Mouse (Mus musculus): ENCODE results near the gene Soga1. TPM values are rescaled to one million over a fixed set of nuclear protein-coding genes. Genes with fewer than 3 reads are reported as not detected.

Gene Soga1
- total RNA-seq, 2 experiments from 2014 or later = 0.42 to 3.6 TPM

Other genes with a start within 250 kb of the Soga1 start
- 2.2 and 3.8 TPM in 2 replicates for gene Tgif2, start 239.2 kb downstream of the Soga1 start, total RNA-seq (2015; ENCODE audit: low replicate concordance)
- gene Tgif2, start 239.2 kb downstream of the Soga1 start, total RNA-seq (2017; ENCODE audit: low replicate concordance) = 1.9 and 18.2 TPM in 2 replicates
- 3.2 TPM in 1 of 2 replicates, not detected in the other for gene 4930518I15Rik, start 221.3 kb downstream of the Soga1 start, total RNA-seq (2015; ENCODE audit: low replicate concordance)
- gene 4930518I15Rik, start 221.3 kb downstream of the Soga1 start, total RNA-seq (2017; ENCODE audit: low replicate concordance) = 3.9 and 4.0 TPM in 2 replicates
- gene Rab5if, start 216.1 kb downstream of the Soga1 start, total RNA-seq (2015; ENCODE audit: low replicate concordance) = 62.7 and 85.9 TPM in 2 replicates
- 28.8 and 48.1 TPM in 2 replicates for gene Rab5if, start 216.1 kb downstream of the Soga1 start, total RNA-seq (2017; ENCODE audit: low replicate concordance)
- gene Sla2, start 192.1 kb downstream of the Soga1 start, total RNA-seq (2015; ENCODE audit: low replicate concordance) = 0.72 TPM in 1 of 2 replicates, not detected in the other
- gene Sla2, start 192.1 kb downstream of the Soga1 start, total RNA-seq (2017; ENCODE audit: low replicate concordance) = 0.26 and 0.68 TPM in 2 replicates
- gene Ndrg3, start 87.2 kb downstream of the Soga1 start, total RNA-seq (2015; ENCODE audit: low replicate concordance) = 16.6 and 21.4 TPM in 2 replicates
- gene Ndrg3, start 87.2 kb downstream of the Soga1 start, total RNA-seq (2017; ENCODE audit: low replicate concordance) = 11.7 and 14.6 TPM in 2 replicates
- gene Dsn1, start 72.1 kb downstream of the Soga1 start, total RNA-seq (2015; ENCODE audit: low replicate concordance) = 56.9 and 59.5 TPM in 2 replicates
- gene Dsn1, start 72.1 kb downstream of the Soga1 start, total RNA-seq (2017; ENCODE audit: low replicate concordance) = 62.4 and 101 TPM in 2 replicates
- not detected in 2 replicates for gene Tldc2, start 7.8 kb upstream of the Soga1 start, total RNA-seq (2015; ENCODE audit: low replicate concordance)
- gene Tldc2, start 7.8 kb upstream of the Soga1 start, total RNA-seq (2017; ENCODE audit: low replicate concordance) = not detected in 2 replicates
- 82.5 and 112 TPM in 2 replicates for gene Samhd1, start 56.0 kb upstream of the Soga1 start, total RNA-seq (2015; ENCODE audit: low replicate concordance)
- gene Samhd1, start 56.0 kb upstream of the Soga1 start, total RNA-seq (2017; ENCODE audit: low replicate concordance) = 57.0 and 75.2 TPM in 2 replicates
- gene Rbl1, start 125.3 kb upstream of the Soga1 start, total RNA-seq (2015; ENCODE audit: low replicate concordance) = 129 and 132 TPM in 2 replicates
- gene Rbl1, start 125.3 kb upstream of the Soga1 start, total RNA-seq (2017; ENCODE audit: low replicate concordance) = 160 and 169 TPM in 2 replicates
- 59.5 and 64.5 TPM in 2 replicates for gene Rpn2, start 199.8 kb upstream of the Soga1 start, total RNA-seq (2015; ENCODE audit: low replicate concordance)
- gene Rpn2, start 199.8 kb upstream of the Soga1 start, total RNA-seq (2017; ENCODE audit: low replicate concordance) = 56.5 and 70.4 TPM in 2 replicates
- gene Mroh8, start 200.3 kb upstream of the Soga1 start, total RNA-seq (2015; ENCODE audit: low replicate concordance) = not detected in 2 replicates
- gene Mroh8, start 200.3 kb upstream of the Soga1 start, total RNA-seq (2017; ENCODE audit: low replicate concordance) = not detected in 2 replicates

All from erythroid progenitor cell, adult 5-6 weeks (primary cell).